Mouse (Mus musculus) midbrain, embryonic 14.5 days (tissue): Measurements from ENCODE around the gene Csrp3. TPM values are rescaled to one million over a fixed set of nuclear protein-coding genes. Genes with fewer than 3 reads are reported as not detected.
A peak's percentile ranks its signal among the peaks of the same experiment; 100 is the strongest.

Experiments
- ATAC-seq: fragments of 200-750 bp; cut with Nextera tagmentation; 2 replicates; pipeline ENCODE4 v1.8.0; 2017; ENCODE audit warnings: moderate number of reproducible peaks, moderate library complexity; ENCODE audit not compliant: low FRiP score, low TSS enrichment
- DNase-seq: peaks from one replicate; pipeline ENCODE4 v3.0.0-alpha.2; 2015
- H3K27ac ChIP-seq: fragments of 300-500 bp; sonication (generic); replicated peaks from 2 replicates; pipeline ENCODE4 v1.5.1; 2014; ENCODE audit warnings: mild to moderate bottlenecking, low read depth, low read length, moderate library complexity
- H3K27me3 ChIP-seq: fragments of 300-500 bp; sonication (generic); 2 replicates; pipeline ENCODE4 v1.6.1; 2014; ENCODE audit warnings: low read length, control low read depth, mixed read lengths; ENCODE audit not compliant: control insufficient read depth, insufficient read depth
- H3K36me3 ChIP-seq: fragments of 300-500 bp; sonication (generic); 2 replicates; pipeline ENCODE4 v1.6.1; 2014; ENCODE audit warnings: low read length, control low read depth; ENCODE audit not compliant: control insufficient read depth, insufficient read depth
- H3K4me1 ChIP-seq: fragments of 300-500 bp; sonication (generic); 2 replicates; pipeline ENCODE4 v1.6.1; 2014; ENCODE audit warnings: mild to moderate bottlenecking, antibody characterized with exemption, low read length, control low read depth; ENCODE audit not compliant: control insufficient read depth, insufficient read depth
- H3K4me2 ChIP-seq: fragments of 300-500 bp; sonication (generic); 2 replicates; pipeline ENCODE4 v1.6.1; 2014; ENCODE audit warnings: mild to moderate bottlenecking, low read length, moderate library complexity
- H3K4me3 ChIP-seq: fragments of 300-500 bp; sonication (generic); replicated peaks from 2 replicates; pipeline ENCODE4 v1.5.1; 2014; ENCODE audit warnings: low read depth, low read length
- H3K9ac ChIP-seq: fragments of 300-500 bp; sonication (generic); replicated peaks from 2 replicates; pipeline ENCODE4 v1.6.1; 2014; ENCODE audit warnings: mild to moderate bottlenecking, low read length, moderate library complexity
- H3K9me3 ChIP-seq: fragments of 300-500 bp; sonication (generic); 2 replicates; pipeline ENCODE4 v1.6.1; 2016; ENCODE audit warnings: low read length, control low read depth, mixed read lengths; ENCODE audit not compliant: control insufficient read depth
- WGBS: fragments of 180-500 bp; shearing (Covaris S2); extraction: QIAGEN DNeasy Blood & Tissue Kit; methylation state at CpG from one replicate; pipeline ENCODE4 v1.1.7; 2014; 5-methylcytosine and 5-hydroxymethylcytosine counted together
- polyA plus RNA-seq: library from polyadenylated mRNA; unstranded; fragments of >200 nt; fragmentation: Nextera tagmentation; extraction: Ambion mirVana; gene quantifications from 2 replicates; pipeline ENCODE4 v1.2.1, GENCODE M21; 2014

The Csrp3 gene
- polyA plus RNA-seq, 1 experiment from 2014 or later = 0.50 TPM

DNA sequence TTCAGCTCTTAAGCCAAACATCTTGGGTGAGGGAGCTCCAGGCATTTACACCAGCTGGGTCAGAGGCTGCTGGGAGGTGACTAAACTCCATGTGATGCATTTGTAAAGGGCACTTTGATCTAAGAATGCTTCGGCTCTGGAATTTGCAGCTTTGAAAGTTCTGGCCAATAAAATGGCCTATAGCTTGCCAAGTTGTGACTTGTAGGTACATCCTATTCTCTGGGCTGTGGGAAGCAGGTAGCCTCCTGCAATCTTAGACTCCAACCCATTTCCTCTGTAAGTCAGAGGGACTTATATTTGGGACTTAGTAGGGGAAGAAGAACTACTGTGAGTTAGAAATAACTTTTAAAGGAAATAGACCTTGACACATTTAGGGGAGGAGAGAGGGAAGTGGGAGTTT is 13.1 kb upstream of the Csrp3 start:
- Histone ChIP-seq H3K4me1 (no peaks in the 10 kb centered on the region), H3K9me3 (no peaks in the 10 kb centered on the region), H3K4me3 (no peak overlapping the region), H3K9ac (no peak overlapping the region), H3K27me3 (no peaks in the 10 kb centered on the region), H3K4me2 (no peak overlapping the region), H3K27ac (no peak overlapping the region), H3K36me3 (no peaks in the 10 kb centered on the region)
- ATAC-seq (no peak), DNase-seq (no peak)
- 73% methylated on average over 1 of the region's 1 CpGs for WGBS

DNA sequence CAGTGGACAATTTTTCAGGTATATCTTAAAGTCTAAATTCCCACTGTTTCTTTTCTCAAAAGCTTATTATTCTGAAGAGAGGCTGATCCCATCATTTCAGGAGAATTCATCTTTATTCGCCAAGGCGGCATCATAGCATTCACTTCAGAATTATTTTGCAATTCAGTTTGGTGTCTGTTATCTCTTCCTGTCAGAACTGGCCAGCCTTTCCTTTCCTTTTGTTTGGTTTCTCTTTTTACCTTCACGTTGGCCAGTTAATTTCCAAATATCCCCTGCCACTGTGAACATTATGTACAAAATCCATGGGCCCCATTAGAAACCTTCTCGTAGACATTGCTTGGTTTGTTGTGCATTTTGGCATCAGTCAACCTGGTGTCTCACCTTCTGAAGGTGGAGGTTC is 11.5 kb upstream of the Csrp3 start:
- DNase-seq (no peak), ATAC-seq (no peak)
- no peaks in the 10 kb centered on the region for H3K36me3 ChIP-seq
- no peak overlapping the region for H3K9ac ChIP-seq
- no peak overlapping the region for H3K4me2 ChIP-seq
- H3K9me3 ChIP-seq = no peaks in the 10 kb centered on the region
- no peaks in the 10 kb centered on the region for H3K4me1 ChIP-seq
- H3K27me3 ChIP-seq = no peaks in the 10 kb centered on the region
- no peak overlapping the region for H3K27ac ChIP-seq
- no peak overlapping the region for H3K4me3 ChIP-seq
- WGBS = 84% methylated on average over 4 of the region's 4 CpGs

DNA sequence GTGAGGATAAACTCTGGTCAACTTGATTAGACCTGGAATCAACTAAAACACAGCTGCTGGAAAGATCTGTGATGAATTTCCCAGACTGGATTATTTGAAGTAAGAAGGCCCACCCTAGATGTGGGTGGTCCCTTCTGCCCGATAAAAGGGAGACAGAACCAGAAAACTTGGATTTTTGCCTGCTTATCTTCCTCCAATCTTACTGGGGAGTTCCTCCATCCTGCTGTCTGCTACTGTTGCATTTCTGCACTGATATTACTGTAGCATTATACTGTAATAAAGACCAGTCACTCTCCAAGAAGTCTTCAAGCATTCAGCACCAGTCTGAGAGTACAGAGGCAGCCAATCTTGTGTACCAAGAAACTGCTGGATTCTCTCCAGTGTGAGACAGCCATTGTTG is 10.4 kb upstream of the Csrp3 start:
- no peak overlapping the region for H3K9ac ChIP-seq
- H3K27ac ChIP-seq = no peak overlapping the region
- ATAC-seq (no peak), DNase-seq (no peak)
- 91% methylated on average over 1 of the region's 1 CpGs for WGBS
- H3K9me3 ChIP-seq = no peaks in the 10 kb centered on the region
- no peaks in the 10 kb centered on the region for H3K27me3 ChIP-seq
- no peaks in the 10 kb centered on the region for H3K4me1 ChIP-seq
- no peak overlapping the region for H3K4me2 ChIP-seq
- H3K36me3 ChIP-seq = no peaks in the 10 kb centered on the region
- no peak overlapping the region for H3K4me3 ChIP-seq

DNA sequence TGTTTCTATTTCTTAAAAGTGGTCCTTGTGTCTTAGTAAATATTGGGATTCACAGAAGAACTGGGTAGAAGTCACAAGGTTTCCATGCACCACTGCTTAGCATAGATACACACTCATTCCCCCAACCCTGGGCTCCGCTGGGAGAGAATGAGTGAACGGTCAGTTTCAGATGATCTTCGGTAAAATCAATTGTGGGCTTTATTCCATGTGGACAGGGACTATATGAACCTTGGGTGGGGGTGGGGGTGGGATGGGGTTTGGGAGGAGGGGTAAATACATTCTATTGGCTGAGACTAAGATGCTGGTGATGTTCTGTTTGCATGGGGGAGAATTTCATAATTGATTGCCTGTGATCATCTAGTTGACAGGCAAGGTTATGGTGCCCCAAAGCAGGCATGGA is 7.6 kb upstream of the Csrp3 start:
- no peaks in the 10 kb centered on the region for H3K4me1 ChIP-seq
- H3K4me3 ChIP-seq = no peak overlapping the region
- no peak for DNase-seq
- no peaks in the 10 kb centered on the region for H3K9me3 ChIP-seq
- 87% methylated on average over 3 of the region's 3 CpGs for WGBS
- ATAC-seq = no peak
- H3K27ac ChIP-seq = no peak overlapping the region
- no peaks in the 10 kb centered on the region for H3K36me3 ChIP-seq
- no peak overlapping the region for H3K9ac ChIP-seq
- no peak overlapping the region for H3K4me2 ChIP-seq
- no peaks in the 10 kb centered on the region for H3K27me3 ChIP-seq

DNA sequence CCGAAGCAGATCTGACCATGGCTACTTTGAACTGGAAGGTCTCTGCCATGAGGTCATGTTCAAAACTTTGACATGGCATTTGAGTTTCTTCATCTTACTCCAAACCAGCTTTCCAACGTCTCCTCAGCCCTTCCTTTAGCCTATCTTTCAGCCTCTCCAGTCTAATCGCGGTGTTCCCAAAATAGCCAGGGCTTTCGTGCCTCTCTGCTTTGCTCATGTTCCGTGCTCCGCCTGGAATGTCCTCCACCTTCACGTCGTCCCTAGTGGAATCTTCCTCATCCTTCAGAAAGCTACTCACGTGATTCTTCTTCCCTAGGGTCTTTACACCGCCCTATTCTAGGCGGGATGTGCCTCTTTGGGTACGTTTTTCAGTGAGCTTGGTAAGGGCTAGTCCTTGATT is 5.7 kb upstream of the Csrp3 start:
- H3K27me3 ChIP-seq = no peaks in the 10 kb centered on the region
- no peak overlapping the region for H3K9ac ChIP-seq
- H3K4me1 ChIP-seq = no peaks in the 10 kb centered on the region
- ATAC-seq = no peak
- WGBS = 89% methylated on average over 13 of the region's 13 CpGs
- H3K4me3 ChIP-seq = no peak overlapping the region
- no peaks in the 10 kb centered on the region for H3K9me3 ChIP-seq
- DNase-seq = no peak
- H3K4me2 ChIP-seq = no peak overlapping the region
- no peaks in the 10 kb centered on the region for H3K36me3 ChIP-seq
- no peak overlapping the region for H3K27ac ChIP-seq

DNA sequence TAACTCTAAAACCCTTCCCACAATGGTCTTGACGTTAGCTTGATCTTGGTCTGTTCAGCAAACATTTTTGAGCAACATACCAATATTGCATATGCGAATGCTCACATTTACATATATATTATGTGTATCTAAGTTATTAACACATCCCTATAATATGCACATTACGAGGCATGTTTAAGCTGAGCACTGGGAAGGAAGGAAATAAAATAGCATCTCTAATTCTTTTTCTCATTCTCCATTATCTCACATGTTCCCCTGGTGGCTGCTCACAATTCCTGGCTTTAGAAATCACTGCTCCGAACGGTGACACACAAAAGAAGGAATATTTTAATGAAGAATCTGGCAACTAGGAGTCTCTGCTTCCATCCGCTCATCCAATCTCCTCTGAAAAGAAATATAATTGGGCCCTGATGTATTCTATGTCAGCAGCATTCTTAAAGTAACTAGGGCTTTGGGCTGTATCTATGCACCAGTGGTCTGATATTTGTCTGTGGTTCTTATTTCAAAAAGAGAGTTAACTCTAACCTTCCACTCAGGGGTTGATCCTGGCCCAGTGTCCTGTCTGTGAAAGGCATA is 3.8 kb upstream of the Csrp3 start:
- H3K4me1 ChIP-seq = no peaks in the 10 kb centered on the region
- H3K4me3 ChIP-seq = no peak overlapping the region
- no peaks in the 10 kb centered on the region for H3K9me3 ChIP-seq
- DNase-seq = peak; percentile 53
- no peaks in the 10 kb centered on the region for H3K36me3 ChIP-seq
- H3K27ac ChIP-seq = peak overlapping the region; percentile 22
- 36% methylated on average over 6 of the region's 6 CpGs for WGBS
- H3K27me3 ChIP-seq = peaks cover 3% of the 10 kb centered on the region; the same call in 1 of the 2 replicates
- no peak overlapping the region for H3K9ac ChIP-seq
- H3K4me2 ChIP-seq = no peak overlapping the region
- ATAC-seq = no peak; the same call in 1 of the 2 replicates

DNA sequence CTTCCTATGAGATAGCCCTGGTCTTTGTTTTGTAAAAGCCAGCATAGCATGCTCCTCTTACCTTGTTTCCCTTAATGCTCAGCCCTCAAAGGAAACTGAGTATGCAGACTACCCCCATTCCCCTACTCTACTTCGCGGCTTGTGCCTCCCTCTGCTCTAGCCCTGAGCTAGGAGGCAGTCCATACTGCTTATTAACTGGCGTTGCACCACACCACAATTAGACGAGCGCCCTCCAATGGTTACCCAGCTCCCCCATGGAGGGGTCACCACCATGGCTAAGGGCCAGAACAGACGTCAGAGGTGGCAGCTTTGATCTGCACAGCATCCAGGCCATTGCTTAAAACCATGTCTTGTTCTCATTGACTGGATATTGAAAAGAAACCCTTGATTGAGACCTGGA is 1.1 kb downstream of the Csrp3 start:
- peaks cover 10% of the 10 kb centered on the region; the same call in 1 of the 2 replicates for H3K27me3 ChIP-seq
- no peak overlapping the region for H3K4me2 ChIP-seq
- H3K27ac ChIP-seq = no peak overlapping the region
- no peaks in the 10 kb centered on the region for H3K36me3 ChIP-seq
- no peaks in the 10 kb centered on the region for H3K9me3 ChIP-seq
- H3K4me1 ChIP-seq = no peaks in the 10 kb centered on the region
- WGBS = 59% methylated on average over 6 of the region's 6 CpGs
- ATAC-seq (no peak), DNase-seq (no peak)
- H3K4me3 ChIP-seq = no peak overlapping the region
- H3K9ac ChIP-seq = no peak overlapping the region

DNA sequence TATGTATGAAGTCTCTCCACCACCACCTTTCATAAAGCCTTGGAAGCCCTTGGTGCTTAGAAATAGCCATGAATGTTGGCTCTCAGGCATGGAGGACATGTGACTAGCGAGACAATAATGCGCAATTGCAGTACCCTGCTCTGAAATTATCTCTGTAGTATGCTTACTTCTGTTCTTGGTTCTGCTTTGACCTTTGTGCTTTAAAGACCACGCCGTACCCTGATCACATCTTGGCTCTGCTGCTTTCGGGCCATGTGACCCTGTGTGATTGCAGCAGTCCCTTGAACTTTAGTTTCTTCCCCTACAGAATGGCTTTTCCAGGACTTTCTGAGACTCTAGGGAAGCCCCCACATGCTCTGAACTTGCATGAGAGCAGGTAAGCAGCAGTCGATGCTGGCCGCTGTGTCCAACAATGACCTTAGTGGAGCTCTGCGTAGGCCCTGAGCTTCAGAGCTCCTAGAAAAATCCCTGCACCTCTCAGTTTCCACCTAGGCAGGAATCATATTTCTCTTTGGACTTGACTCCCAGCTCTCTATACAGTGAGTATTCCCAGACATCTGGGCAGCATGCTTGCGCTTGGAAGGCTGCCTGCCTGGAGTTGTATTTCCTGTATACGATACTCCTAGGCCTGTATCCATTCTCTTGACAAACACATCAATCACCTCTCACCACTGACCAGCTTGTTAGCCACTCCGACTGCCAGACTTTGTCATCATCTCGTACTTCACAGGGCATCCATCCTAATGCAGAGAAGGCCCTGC is 2.4 kb downstream of the Csrp3 start:
- H3K4me1 ChIP-seq = no peaks in the 10 kb centered on the region
- no peak overlapping the region for H3K27ac ChIP-seq
- no peak overlapping the region for H3K4me3 ChIP-seq
- ATAC-seq (no peak), DNase-seq (no peak)
- H3K27me3 ChIP-seq = peaks cover 14% of the 10 kb centered on the region; the same call in 1 of the 2 replicates
- H3K9ac ChIP-seq = no peak overlapping the region
- WGBS = 94% methylated on average over 12 of the region's 12 CpGs
- H3K4me2 ChIP-seq = no peak overlapping the region
- H3K9me3 ChIP-seq = no peaks in the 10 kb centered on the region
- no peaks in the 10 kb centered on the region for H3K36me3 ChIP-seq

DNA sequence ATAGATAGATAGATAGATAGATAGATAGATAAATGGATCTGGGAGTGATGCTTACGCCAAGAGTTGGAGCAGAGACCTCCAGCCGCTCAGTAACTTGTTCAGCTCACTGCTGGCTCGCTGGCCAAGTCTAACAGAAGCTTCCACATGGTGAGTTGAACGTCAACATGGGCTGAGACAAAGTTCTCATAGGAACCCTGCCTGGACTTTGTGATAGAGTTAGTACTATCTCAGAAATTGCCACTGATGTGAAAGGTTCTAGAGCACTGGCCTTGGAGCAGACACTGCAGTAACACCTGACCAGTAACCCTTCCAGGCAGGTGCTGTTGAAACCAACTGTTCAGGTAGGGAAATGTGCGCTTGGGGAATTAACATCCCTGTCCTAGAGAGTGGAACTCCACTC is 4.3 kb downstream of the Csrp3 start:
- no peaks in the 10 kb centered on the region for H3K4me1 ChIP-seq
- ATAC-seq = no peak
- H3K9me3 ChIP-seq = no peaks in the 10 kb centered on the region
- no peak overlapping the region for H3K9ac ChIP-seq
- no peak overlapping the region for H3K4me2 ChIP-seq
- H3K36me3 ChIP-seq = no peaks in the 10 kb centered on the region
- H3K4me3 ChIP-seq = no peak overlapping the region
- no peak for DNase-seq
- no peak overlapping the region for H3K27ac ChIP-seq
- 85% methylated on average over 5 of the region's 5 CpGs for WGBS
- H3K27me3 ChIP-seq = peaks cover 31% of the 10 kb centered on the region
